In genomic region chr2:38417970-38418369, GRCm38 (mm10) we compare ENCODE assay signal across 9 mouse cellular contexts.
DNase-seq lines count a peak whose midpoint lies in the region; ATAC-seq and TF ChIP-seq lines count a peak whose summit lies in the region.
"Had no signal": no experiment of that assay in that cellular context is flagged by ENCODE, and none has a peak within 500 bp of the region (broad histone marks: within the 10 kb centered on the region; RNA-seq: fewer than 3 reads in every experiment).

No protein-coding gene starts in this region.

- no peak for ATAC-seq in hindbrain, embryonic 14.5 days (ENCODE audit: low FRiP score)
- no peak for ATAC-seq in hindbrain, embryonic 16.5 days
- peak; percentile 44 for ATAC-seq in lung, postnatal 0 days

- H3K27me3 ChIP-seq in hindbrain, embryonic 14.5 days (ENCODE audit: control insufficient read depth, insufficient read depth, low read length): no peaks in the 10 kb centered on the region
- no peaks in the 10 kb centered on the region for H3K27me3 ChIP-seq in hindbrain, embryonic 16.5 days (replicated peaks; ENCODE audit: control insufficient read depth, insufficient read depth, low read length)
- no peaks in the 10 kb centered on the region for H3K27me3 ChIP-seq in lung, postnatal 0 days (replicated peaks; ENCODE audit: insufficient read depth, low read length)

- intact Hi-C loops in left cerebral cortex, postnatal 14 days (cut with DNase I): no loop called here

- peak; percentile 65 for DNase-seq in hindbrain, embryonic 14.5 days (ENCODE audit: low spot score)
- DNase-seq in Muller cell, postnatal 12 days (ENCODE audit: inconsistent ontology term): peak; percentile 45
- DNase-seq in forelimb bud, embryonic 11.5 days (ENCODE audit: low read depth, low spot score): peak; percentile 77
- peak; percentile 67 for DNase-seq in lung, postnatal 0 days (ENCODE audit: low spot score)
- no peak for DNase-seq in spleen, adult 12 weeks (ENCODE audit: low spot score)
- DNase-seq in left cerebral cortex, postnatal 14 days (ENCODE audit: low spot score in 2 of 2): no peak
- DNase-seq in left cerebral cortex, adult 18-20 months (ENCODE audit: low spot score in 2 of 2): no peak

- H3K4me2 ChIP-seq in hindbrain, embryonic 14.5 days (replicated peaks): no peak overlapping the region
- H3K4me2 ChIP-seq in hindbrain, embryonic 16.5 days (ENCODE audit: low read length): no peak overlapping the region
- no peak overlapping the region for H3K4me2 ChIP-seq in lung, postnatal 0 days (replicated peaks; ENCODE audit: low read depth, low read length)

- H3K27ac ChIP-seq in hindbrain, embryonic 14.5 days: no peak overlapping the region
- H3K27ac ChIP-seq in hindbrain, embryonic 16.5 days (ENCODE audit: low read depth, low read length): no peak overlapping the region
- no peak overlapping the region for H3K27ac ChIP-seq in lung, postnatal 0 days (ENCODE audit: low read length)
- H3K27ac ChIP-seq: macrophage had no signal

- no peaks in the 10 kb centered on the region for H3K36me3 ChIP-seq in hindbrain, embryonic 14.5 days (replicated peaks; ENCODE audit: control insufficient read depth, insufficient read depth)
- no peaks in the 10 kb centered on the region for H3K36me3 ChIP-seq in hindbrain, embryonic 16.5 days (ENCODE audit: control insufficient read depth, insufficient read depth, low read length)
- H3K36me3 ChIP-seq in lung, postnatal 0 days (ENCODE audit: insufficient read depth, low read length): no peaks in the 10 kb centered on the region

- no peak overlapping the region for H3K9ac ChIP-seq in hindbrain, embryonic 14.5 days
- no peak overlapping the region for H3K9ac ChIP-seq in hindbrain, embryonic 16.5 days (ENCODE audit: low read depth, low read length)
- no peak overlapping the region for H3K9ac ChIP-seq in lung, postnatal 0 days (replicated peaks; ENCODE audit: low read depth)

- no peak for TF ChIP-seq CTCF in lung, postnatal 0 days (IDR thresholded peaks at IDR 0.05)

- H3K4me1 ChIP-seq in hindbrain, embryonic 14.5 days (replicated peaks; ENCODE audit: control insufficient read depth, insufficient read depth, low read length): no peaks in the 10 kb centered on the region
- H3K4me1 ChIP-seq in hindbrain, embryonic 16.5 days (ENCODE audit: control insufficient read depth, insufficient read depth, low read depth, low read length): no peaks in the 10 kb centered on the region
- no peaks in the 10 kb centered on the region for H3K4me1 ChIP-seq in lung, postnatal 0 days (ENCODE audit: insufficient read depth, low read depth, low read length)

- 24% methylated on average over 4 of the region's 4 CpGs for WGBS in hindbrain, embryonic 14.5 days
- 23% methylated on average over 4 of the region's 4 CpGs for WGBS in hindbrain, embryonic 16.5 days
- WGBS in lung, postnatal 0 days: 8% methylated on average over 4 of the region's 4 CpGs

- H3K9me3 ChIP-seq in hindbrain, embryonic 14.5 days (ENCODE audit: control insufficient read depth, low read length): no peaks in the 10 kb centered on the region
- H3K9me3 ChIP-seq in hindbrain, embryonic 16.5 days (ENCODE audit: control insufficient read depth, low read length): no peaks in the 10 kb centered on the region
- H3K9me3 ChIP-seq in lung, postnatal 0 days (ENCODE audit: low read length): no peaks in the 10 kb centered on the region

- no peak overlapping the region for H3K4me3 ChIP-seq in hindbrain, embryonic 14.5 days (replicated peaks; ENCODE audit: low read length)
- H3K4me3 ChIP-seq in hindbrain, embryonic 16.5 days (ENCODE audit: low read length): no peak overlapping the region
- H3K4me3 ChIP-seq in lung, postnatal 0 days (ENCODE audit: low read depth, low read length): no peak overlapping the region

- TF ChIP-seq EP300 in lung, postnatal 0 days (IDR thresholded peaks at IDR 0.05): no peak

Comparison
In these comparisons a context has a peak if more than half of its experiments do, and no peak if none do; other contexts are left out.
1. DNase-seq: peak in hindbrain, embryonic 14.5 days (single experiment), Muller cell, postnatal 12 days (single experiment), forelimb bud, embryonic 11.5 days (single experiment) and lung, postnatal 0 days (single experiment); none in spleen, adult 12 weeks (single experiment), left cerebral cortex, postnatal 14 days (0 of 2) and left cerebral cortex, adult 18-20 months (0 of 2).